Mouse (Mus musculus): Measurements from ENCODE around the gene Chd5.

Gene Chd5

DNA sequence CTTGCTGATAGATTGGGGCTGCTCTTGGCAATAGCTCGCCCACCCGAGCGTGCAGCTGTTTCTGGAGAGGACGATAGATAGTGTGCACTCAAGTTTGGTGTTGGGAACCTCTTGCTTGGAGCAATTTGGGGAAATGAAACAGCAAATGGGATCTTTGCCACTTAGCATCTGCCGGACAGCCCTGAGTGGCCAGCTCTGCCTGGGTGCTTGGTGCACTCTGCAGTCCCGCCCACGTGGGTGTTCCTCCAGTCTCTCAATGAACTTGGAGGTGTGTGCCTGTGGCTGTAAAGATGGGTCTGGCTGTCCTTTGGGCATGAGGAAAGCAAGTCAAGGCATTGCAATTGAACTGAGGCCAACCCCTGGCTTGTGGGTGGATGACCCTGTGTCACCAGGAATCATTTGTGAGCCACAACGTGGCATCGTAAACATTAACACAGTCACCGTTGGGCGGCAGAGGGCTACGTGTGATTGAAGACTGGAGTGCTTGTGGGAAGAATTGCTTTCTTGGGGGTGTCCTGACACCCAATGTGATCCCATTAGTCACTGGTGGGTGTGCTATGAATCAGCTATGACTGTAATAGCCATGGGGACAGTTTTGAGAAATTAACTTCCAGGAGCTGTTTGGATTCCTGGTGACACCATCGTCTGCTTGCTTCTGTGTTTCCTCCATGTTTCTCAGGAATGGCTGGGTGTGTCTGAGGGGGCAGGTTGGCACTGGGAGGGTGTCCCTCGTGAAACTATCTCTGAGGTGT is 15.6 kb downstream of the Chd5 start:
- no peak for DNase-seq (ENCODE audit: low read depth)

DNA sequence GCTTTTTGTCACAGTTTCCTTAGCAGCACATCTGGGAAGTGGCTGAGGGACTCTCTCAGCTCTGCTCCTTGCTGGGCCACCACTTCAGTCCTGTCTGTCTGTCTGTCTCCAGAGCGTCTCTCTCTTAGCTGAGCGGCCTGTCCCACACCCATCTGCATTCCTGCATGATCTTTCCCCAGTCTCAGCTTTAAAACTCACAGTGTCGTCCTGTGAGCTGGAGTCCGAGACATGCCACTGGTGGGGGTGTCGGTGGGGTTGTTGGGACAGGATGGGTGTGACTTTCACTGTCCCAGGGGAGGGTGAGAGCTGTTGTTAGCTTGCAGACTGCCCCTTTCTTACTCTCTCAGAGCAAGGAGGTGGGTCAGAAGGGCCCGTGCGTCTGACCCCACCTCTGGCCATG is 17.2 kb downstream of the Chd5 start:
- no peak for DNase-seq (ENCODE audit: low read depth)

GRCm38 (mm10) chr4:152359700-152360099 is 21.2 kb downstream of the Chd5 start:
- no peak for DNase-seq (ENCODE audit: low read depth)

- DNase-seq (ENCODE audit: low read depth) = no peak
Measured at GRCm38 (mm10) chr4:152360855-152361254, 22.4 kb downstream of the Chd5 start.

DNA sequence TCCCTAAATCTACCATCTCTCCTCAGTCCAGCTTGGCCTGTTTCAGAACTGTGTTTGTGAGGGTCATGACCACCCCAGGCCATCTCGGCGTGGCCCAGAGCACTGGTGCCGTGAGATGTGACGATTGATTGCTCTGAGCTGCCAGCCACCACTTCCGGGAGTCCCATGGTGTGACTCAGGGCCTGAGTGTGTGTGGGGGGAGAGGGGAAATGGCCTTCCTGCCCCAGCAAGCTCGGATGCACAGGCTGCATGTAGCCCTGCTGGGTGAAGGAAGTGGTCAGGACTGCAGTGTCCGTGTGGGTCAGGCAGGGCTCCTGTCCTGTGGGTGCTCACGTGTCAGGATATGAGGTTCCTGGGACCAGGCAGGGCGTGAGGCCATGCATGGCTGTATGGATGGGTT is 23.7 kb downstream of the Chd5 start:
- DNase-seq (ENCODE audit: low read depth) = no peak

DNA sequence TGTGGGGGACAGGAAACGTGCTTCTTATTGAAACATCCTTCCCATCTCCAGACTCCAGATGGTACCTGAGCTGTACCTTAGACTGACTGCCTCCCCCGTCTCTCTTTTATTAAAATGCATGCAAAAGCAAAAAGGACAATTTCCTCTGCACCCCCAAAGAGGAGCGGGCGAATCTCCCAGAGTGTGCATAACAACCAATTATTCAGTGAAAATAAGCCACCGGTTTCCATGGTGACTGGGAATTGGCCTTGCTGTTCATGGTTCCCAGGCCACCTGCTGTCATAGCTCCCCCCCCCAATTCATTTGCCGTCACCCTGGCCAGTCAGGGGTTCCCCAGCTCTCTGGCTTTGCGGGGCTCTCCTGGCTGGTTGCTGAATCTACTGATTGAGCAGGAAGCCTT is 26.8 kb downstream of the Chd5 start:
- DNase-seq (ENCODE audit: low read depth) = no peak

- DNase-seq (ENCODE audit: low read depth) = no peak
Measured at GRCm38 (mm10) chr4:152382528-152383252, 44.2 kb downstream of the Chd5 start.

DNA sequence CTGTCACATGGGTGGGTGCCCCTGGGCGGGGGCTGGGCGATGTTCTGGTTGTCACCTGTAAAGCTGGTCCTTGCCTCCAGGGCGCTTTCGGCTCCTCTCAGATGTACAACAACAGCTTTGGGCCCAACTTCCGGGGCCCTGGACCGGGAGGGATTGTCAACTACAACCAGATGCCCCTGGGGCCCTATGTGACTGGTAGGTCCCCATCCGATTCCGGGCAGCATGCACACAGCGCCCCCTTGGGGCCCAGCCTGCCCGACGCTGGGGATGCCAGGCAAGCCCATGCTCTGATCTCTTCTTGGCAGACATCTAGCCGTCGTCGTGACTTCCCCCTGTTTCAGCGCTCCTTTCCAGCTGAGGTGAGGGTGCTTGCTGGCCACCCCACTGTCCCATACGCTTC is 47.2 kb downstream of the Chd5 start:
- DNase-seq (ENCODE audit: low read depth) = no peak

GRCm38 (mm10) chr4:152392192-152392591 is 53.7 kb downstream of the Chd5 start:
- DNase-seq (ENCODE audit: low read depth) = no peak

GRCm38 (mm10) chr4:152392627-152393026 is 54.2 kb downstream of the Chd5 start:
- DNase-seq (ENCODE audit: low read depth) = no peak

DNA sequence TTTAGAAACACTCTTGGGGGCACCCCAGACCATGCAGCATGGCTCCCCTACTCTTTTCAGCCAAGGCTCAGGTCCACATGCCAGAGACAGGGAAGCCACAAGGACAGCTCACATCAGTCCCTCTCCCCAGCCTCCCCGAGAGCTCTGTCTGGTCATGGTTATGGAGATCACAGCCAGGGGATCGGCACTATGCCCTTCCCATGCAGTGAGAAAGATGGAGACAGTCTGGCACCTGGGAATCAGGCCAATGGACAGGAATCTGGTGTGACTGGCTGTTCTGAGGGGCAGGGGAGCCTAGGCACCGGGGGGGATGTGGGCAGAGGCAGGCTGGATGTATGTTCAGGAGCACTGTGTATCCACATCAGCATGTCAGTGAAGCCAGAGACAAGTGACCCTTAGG is 60.5 kb downstream of the Chd5 start:
- no peak for DNase-seq (ENCODE audit: low read depth)

- no peak for DNase-seq (ENCODE audit: low read depth)
Measured at GRCm38 (mm10) chr4:152405143-152405542, 66.7 kb downstream of the Chd5 start.

GRCm38 (mm10) chr4:152405671-152406201 is 67.3 kb downstream of the Chd5 start:
- DNase-seq (ENCODE audit: low read depth) = no peak

DNA sequence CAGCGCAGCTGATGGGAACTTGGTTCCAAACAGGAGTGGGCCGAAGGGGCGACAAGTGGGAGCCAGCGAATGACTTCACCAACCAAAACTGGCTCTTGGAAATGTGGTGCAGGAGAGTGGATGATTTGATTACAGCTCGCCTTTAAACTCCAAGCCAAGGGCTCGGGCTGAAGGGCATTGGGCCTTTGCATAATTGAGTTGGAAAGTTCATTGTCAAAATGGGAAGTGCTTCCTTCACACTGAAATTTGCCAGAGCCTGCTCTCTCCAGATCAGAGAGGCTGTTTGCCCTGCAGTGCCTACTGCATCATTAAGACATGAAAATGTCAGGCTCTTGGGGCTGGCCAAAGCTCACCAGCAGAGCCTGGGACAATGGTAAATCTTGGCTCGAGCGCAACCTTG is 68.1 kb downstream of the Chd5 start:
- DNase-seq (ENCODE audit: low read depth) = no peak

GRCm38 (mm10) chr4:152410961-152411360 is 72.5 kb downstream of the Chd5 start:
- peak; percentile 69 for DNase-seq (ENCODE audit: low read depth)

GRCm38 (mm10) chr4:152412524-152413080 is 74.2 kb downstream of the Chd5 start:
- no peak for DNase-seq (ENCODE audit: low read depth)

DNA sequence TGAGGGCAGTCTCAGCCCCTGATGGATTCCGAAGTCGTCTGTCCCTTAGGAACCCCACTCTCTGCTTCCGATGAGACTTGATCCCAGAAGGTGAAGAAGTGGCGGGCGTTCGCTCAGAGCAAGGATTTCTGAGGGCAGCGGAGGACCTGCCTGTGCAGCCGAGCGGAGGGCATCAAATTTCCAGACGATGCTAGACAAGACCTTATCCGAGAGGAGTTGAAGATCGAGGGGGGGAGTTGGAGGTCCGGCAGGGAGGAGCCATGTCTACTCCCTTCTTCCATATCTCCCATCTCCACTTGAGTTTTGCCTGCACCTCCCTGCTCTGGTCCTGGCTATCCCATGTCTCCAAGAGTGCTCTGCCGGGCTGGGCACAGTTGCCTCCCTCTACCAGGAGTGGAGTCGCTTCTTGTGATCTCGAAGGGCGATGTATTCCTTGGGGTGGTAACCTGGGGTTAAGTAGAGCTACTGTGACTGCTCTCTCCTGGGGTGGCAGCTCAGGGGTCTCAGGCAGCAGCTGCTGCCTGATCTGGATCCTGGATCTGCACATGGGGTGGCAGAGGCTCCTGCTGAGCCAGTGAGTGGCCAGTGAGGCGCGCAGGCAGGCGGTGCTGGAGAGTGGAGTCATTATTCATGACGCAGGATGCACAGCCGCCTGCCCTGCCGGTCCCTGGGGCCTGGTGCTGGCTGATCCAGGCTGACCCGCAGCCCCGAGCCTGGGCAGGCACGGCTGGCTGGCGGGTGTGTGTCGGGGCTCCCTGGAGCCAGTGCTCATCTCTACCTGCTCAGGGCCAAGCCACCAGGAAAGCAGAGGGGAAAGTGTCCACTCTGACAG is 80.0 kb downstream of the Chd5 start:
- no peak for DNase-seq (ENCODE audit: low read depth)

- DNase-seq (ENCODE audit: low read depth) = no peak
Measured at GRCm38 (mm10) chr4:152423576-152423975, 85.1 kb downstream of the Chd5 start.

- no peak for DNase-seq (ENCODE audit: low read depth)
Measured at GRCm38 (mm10) chr4:152424341-152424740, 85.9 kb downstream of the Chd5 start.

- DNase-seq (ENCODE audit: low read depth) = no peak
Measured at GRCm38 (mm10) chr4:152424922-152425321, 86.5 kb downstream of the Chd5 start.

DNA sequence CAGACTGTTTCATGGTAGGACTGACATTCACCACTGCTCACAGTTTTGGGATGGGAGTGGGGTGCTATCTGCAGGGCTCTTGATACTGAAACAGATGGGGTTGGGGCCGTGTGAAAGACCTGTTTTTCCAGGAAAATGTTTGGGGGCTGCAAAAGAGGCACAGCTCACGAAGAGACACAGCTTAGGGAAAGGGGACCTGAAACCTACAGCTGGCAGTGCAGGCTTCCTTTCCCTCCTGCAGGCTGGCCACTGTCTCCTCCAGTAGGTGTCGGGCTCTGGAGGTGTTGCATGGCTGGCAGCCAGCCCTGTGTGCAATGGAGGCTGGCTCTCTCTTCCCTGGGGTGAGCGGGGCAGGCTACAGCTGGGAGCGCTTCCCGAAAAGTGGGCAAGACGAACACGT is 89.8 kb downstream of the Chd5 start:
- DNase-seq (ENCODE audit: low read depth) = no peak

GRCm38 (mm10) chr4:152432308-152432707 is 93.9 kb downstream of the Chd5 start:
- DNase-seq (ENCODE audit: low read depth) = no peak
